Comparison of ENCODE assay signal across 18 mouse cellular contexts in genomic region chr16:71230104-71230653, GRCm38 (mm10).
DNase-seq lines count a peak whose midpoint lies in the region; ATAC-seq lines count a peak whose summit lies in the region.
"Had no signal": no experiment of that assay in that cellular context is flagged by ENCODE, and none has a peak within 500 bp of the region (broad histone marks: within the 10 kb centered on the region; RNA-seq: fewer than 3 reads in every experiment).

No protein-coding gene starts in this region.

- 0 out of 2 replicates have a peak overlapping the region, but pooled peaks have one; percentile 37 for H3K27ac ChIP-seq in forebrain, embryonic 16.5 days (ENCODE audit: low read length)
- no peak overlapping the region for H3K27ac ChIP-seq in forebrain, embryonic 14.5 days (ENCODE audit: low read depth, low read length)
- H3K27ac ChIP-seq in hindbrain, embryonic 14.5 days: peak overlapping the region; percentile 9; the same call in 1 of the 2 replicates
- no peak overlapping the region for H3K27ac ChIP-seq in hindbrain, embryonic 16.5 days (ENCODE audit: low read depth, low read length)
- H3K27ac ChIP-seq in neural tube, embryonic 13.5 days (replicated peaks): no peak overlapping the region
- H3K27ac ChIP-seq: embryonic facial prominence, embryonic 10.5 days; embryonic facial prominence, embryonic 12.5 days; forebrain, embryonic 12.5 days had no signal

- no peak overlapping the region for H3K9ac ChIP-seq in forebrain, embryonic 16.5 days (replicated peaks; ENCODE audit: low read depth, low read length)
- H3K9ac ChIP-seq in forebrain, embryonic 14.5 days (ENCODE audit: low read length): no peak overlapping the region
- H3K9ac ChIP-seq in hindbrain, embryonic 14.5 days: no peak overlapping the region
- H3K9ac ChIP-seq in hindbrain, embryonic 16.5 days (ENCODE audit: low read depth, low read length): no peak overlapping the region
- H3K9ac ChIP-seq in neural tube, embryonic 13.5 days: no peak overlapping the region
- H3K9ac ChIP-seq: embryonic facial prominence, embryonic 12.5 days; forebrain, embryonic 12.5 days had no signal

- no peak for DNase-seq in forebrain, embryonic 14.5 days (ENCODE audit: low spot score)
- no peak for DNase-seq in hindbrain, embryonic 14.5 days (ENCODE audit: low spot score)
- DNase-seq in neural tube, embryonic 10.5 days (ENCODE audit: extremely low spot score, low spot score): no peak
- no peak for DNase-seq in thymus, postnatal 4 days
- DNase-seq: adrenal gland, adult 2 months; adrenal gland, postnatal 10 days; adrenal gland, postnatal 25 days; cerebellum, adult 11-12 months; cerebellum, adult 2 months; cerebellum, adult 9-10 months; cerebellum, postnatal 10 days; cerebellum, postnatal 25 days had no signal

- H3K4me2 ChIP-seq in forebrain, embryonic 16.5 days (ENCODE audit: low read length): no peak overlapping the region
- no peak overlapping the region for H3K4me2 ChIP-seq in forebrain, embryonic 14.5 days (ENCODE audit: low read length)
- H3K4me2 ChIP-seq in hindbrain, embryonic 14.5 days (replicated peaks): no peak overlapping the region
- no peak overlapping the region for H3K4me2 ChIP-seq in hindbrain, embryonic 16.5 days (ENCODE audit: low read length)
- no peak overlapping the region for H3K4me2 ChIP-seq in neural tube, embryonic 13.5 days
- H3K4me2 ChIP-seq: embryonic facial prominence, embryonic 12.5 days; forebrain, embryonic 12.5 days had no signal

- H3K27me3 ChIP-seq in forebrain, embryonic 16.5 days (replicated peaks; ENCODE audit: control insufficient read depth, insufficient read depth, low read length): no peaks in the 10 kb centered on the region
- H3K27me3 ChIP-seq in forebrain, embryonic 14.5 days (replicated peaks; ENCODE audit: control insufficient read depth, insufficient read depth, low read length): no peaks in the 10 kb centered on the region
- no peaks in the 10 kb centered on the region for H3K27me3 ChIP-seq in hindbrain, embryonic 14.5 days (ENCODE audit: control insufficient read depth, insufficient read depth, low read length)
- H3K27me3 ChIP-seq in hindbrain, embryonic 16.5 days (replicated peaks; ENCODE audit: control insufficient read depth, insufficient read depth, low read length): no peaks in the 10 kb centered on the region
- H3K27me3 ChIP-seq in neural tube, embryonic 13.5 days: no peaks in the 10 kb centered on the region
- H3K27me3 ChIP-seq: embryonic facial prominence, embryonic 12.5 days; forebrain, embryonic 12.5 days had no signal

- ATAC-seq in forebrain, embryonic 16.5 days: peak; percentile 67; the same call in 1 of the 2 replicates
- ATAC-seq in forebrain, embryonic 14.5 days: no peak; the same call in 1 of the 2 replicates
- ATAC-seq in hindbrain, embryonic 14.5 days (ENCODE audit: low FRiP score): no peak
- ATAC-seq in hindbrain, embryonic 16.5 days: no peak
- ATAC-seq in neural tube, embryonic 13.5 days (ENCODE audit: low read depth): 0 out of 2 replicates have a peak, but pooled peaks have one; percentile 36

- H3K36me3 ChIP-seq in forebrain, embryonic 16.5 days (ENCODE audit: control insufficient read depth, insufficient read depth): no peaks in the 10 kb centered on the region
- H3K36me3 ChIP-seq in forebrain, embryonic 14.5 days (ENCODE audit: control insufficient read depth, insufficient read depth, low read length): no peaks in the 10 kb centered on the region
- H3K36me3 ChIP-seq in hindbrain, embryonic 14.5 days (replicated peaks; ENCODE audit: control insufficient read depth, insufficient read depth): no peaks in the 10 kb centered on the region
- no peaks in the 10 kb centered on the region for H3K36me3 ChIP-seq in hindbrain, embryonic 16.5 days (ENCODE audit: control insufficient read depth, insufficient read depth, low read length)
- H3K36me3 ChIP-seq in neural tube, embryonic 13.5 days: no peaks in the 10 kb centered on the region
- H3K36me3 ChIP-seq: embryonic facial prominence, embryonic 10.5 days; embryonic facial prominence, embryonic 12.5 days; forebrain, embryonic 12.5 days had no signal

- H3K4me1 ChIP-seq in forebrain, embryonic 16.5 days (replicated peaks; ENCODE audit: control insufficient read depth, insufficient read depth, low read length): no peaks in the 10 kb centered on the region
- H3K4me1 ChIP-seq in forebrain, embryonic 14.5 days (ENCODE audit: control insufficient read depth, insufficient read depth, low read length): no peaks in the 10 kb centered on the region
- no peaks in the 10 kb centered on the region; the same call in 1 of the 2 replicates for H3K4me1 ChIP-seq in hindbrain, embryonic 14.5 days (replicated peaks; ENCODE audit: control insufficient read depth, insufficient read depth, low read length)
- H3K4me1 ChIP-seq in hindbrain, embryonic 16.5 days (ENCODE audit: control insufficient read depth, insufficient read depth, low read depth, low read length): no peaks in the 10 kb centered on the region
- H3K4me1 ChIP-seq in neural tube, embryonic 13.5 days (replicated peaks): no peaks in the 10 kb centered on the region
- H3K4me1 ChIP-seq: embryonic facial prominence, embryonic 10.5 days; embryonic facial prominence, embryonic 12.5 days; forebrain, embryonic 12.5 days had no signal

- H3K4me3 ChIP-seq in forebrain, embryonic 16.5 days (replicated peaks; ENCODE audit: low read length): no peak overlapping the region
- H3K4me3 ChIP-seq in forebrain, embryonic 14.5 days (ENCODE audit: low read depth, low read length): no peak overlapping the region
- no peak overlapping the region for H3K4me3 ChIP-seq in hindbrain, embryonic 14.5 days (replicated peaks; ENCODE audit: low read length)
- no peak overlapping the region for H3K4me3 ChIP-seq in hindbrain, embryonic 16.5 days (ENCODE audit: low read length)
- no peak overlapping the region for H3K4me3 ChIP-seq in neural tube, embryonic 13.5 days
- H3K4me3 ChIP-seq: embryonic facial prominence, embryonic 10.5 days; embryonic facial prominence, embryonic 12.5 days; forebrain, embryonic 12.5 days had no signal

- no peaks in the 10 kb centered on the region for H3K9me3 ChIP-seq in forebrain, embryonic 16.5 days (ENCODE audit: control insufficient read depth, low read length)
- H3K9me3 ChIP-seq in forebrain, embryonic 14.5 days (replicated peaks; ENCODE audit: control insufficient read depth, low read length): no peaks in the 10 kb centered on the region
- no peaks in the 10 kb centered on the region for H3K9me3 ChIP-seq in hindbrain, embryonic 14.5 days (ENCODE audit: control insufficient read depth, low read length)
- no peaks in the 10 kb centered on the region for H3K9me3 ChIP-seq in hindbrain, embryonic 16.5 days (ENCODE audit: control insufficient read depth, low read length)
- H3K9me3 ChIP-seq in neural tube, embryonic 13.5 days: no peaks in the 10 kb centered on the region
- H3K9me3 ChIP-seq: embryonic facial prominence, embryonic 10.5 days; embryonic facial prominence, embryonic 12.5 days; forebrain, embryonic 12.5 days had no signal

- WGBS in forebrain, embryonic 16.5 days: 73% methylated on average over 5 of the region's 5 CpGs
- 84% methylated on average over 5 of the region's 5 CpGs for WGBS in forebrain, embryonic 14.5 days
- WGBS in hindbrain, embryonic 14.5 days: 66% methylated on average over 5 of the region's 5 CpGs
- WGBS in hindbrain, embryonic 16.5 days: 73% methylated on average over 5 of the region's 5 CpGs
- 65% methylated on average over 5 of the region's 5 CpGs for WGBS in neural tube, embryonic 13.5 days

Comparison
In these comparisons a context has a peak if more than half of its experiments do, and no peak if none do; other contexts are left out.
1. ATAC-seq: peak in forebrain, embryonic 16.5 days (single experiment) and neural tube, embryonic 13.5 days (single experiment); none in forebrain, embryonic 14.5 days (single experiment), hindbrain, embryonic 14.5 days (single experiment) and hindbrain, embryonic 16.5 days (single experiment).
2. H3K27ac ChIP-seq: peak in forebrain, embryonic 16.5 days (single experiment) and hindbrain, embryonic 14.5 days (single experiment); none in forebrain, embryonic 14.5 days (single experiment), hindbrain, embryonic 16.5 days (single experiment) and neural tube, embryonic 13.5 days (single experiment).